Mouse (Mus musculus): ENCODE measurements around the gene Palm2.

DNA sequence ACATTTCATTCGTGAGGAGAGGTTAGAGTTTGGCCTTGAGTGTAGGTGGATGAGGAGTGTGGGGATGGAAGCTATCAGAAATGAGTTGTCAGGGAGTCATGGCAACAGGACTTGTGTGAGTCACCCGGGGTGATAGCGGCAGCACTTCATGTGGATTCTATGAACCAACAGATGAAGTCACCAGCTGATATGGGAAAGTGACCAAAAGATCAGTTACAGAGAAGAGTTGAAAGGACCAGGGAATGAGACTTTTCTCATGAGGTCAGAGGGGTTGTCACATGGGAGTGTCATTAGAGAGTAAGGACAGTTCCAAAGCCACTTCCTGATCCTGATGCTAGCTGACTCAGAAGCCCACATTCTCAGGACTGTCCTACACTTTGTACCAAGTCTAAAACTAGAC is 172.2 kb downstream of the Palm2 start:
- TF ChIP-seq HCFC1 (IDR thresholded peaks at IDR 0.05; ENCODE audit: borderline replicate concordance, insufficient read depth, low read length) (no peak), MAFK (IDR thresholded peaks at IDR 0.05; ENCODE audit: insufficient read depth, low read depth, low read length) (no peak), ZC3H11A (IDR thresholded peaks at IDR 0.05; ENCODE audit: borderline replicate concordance, low read depth, low read length) (no peak)
